Mouse (Mus musculus): ENCODE results near the gene Gm9573.

DNA sequence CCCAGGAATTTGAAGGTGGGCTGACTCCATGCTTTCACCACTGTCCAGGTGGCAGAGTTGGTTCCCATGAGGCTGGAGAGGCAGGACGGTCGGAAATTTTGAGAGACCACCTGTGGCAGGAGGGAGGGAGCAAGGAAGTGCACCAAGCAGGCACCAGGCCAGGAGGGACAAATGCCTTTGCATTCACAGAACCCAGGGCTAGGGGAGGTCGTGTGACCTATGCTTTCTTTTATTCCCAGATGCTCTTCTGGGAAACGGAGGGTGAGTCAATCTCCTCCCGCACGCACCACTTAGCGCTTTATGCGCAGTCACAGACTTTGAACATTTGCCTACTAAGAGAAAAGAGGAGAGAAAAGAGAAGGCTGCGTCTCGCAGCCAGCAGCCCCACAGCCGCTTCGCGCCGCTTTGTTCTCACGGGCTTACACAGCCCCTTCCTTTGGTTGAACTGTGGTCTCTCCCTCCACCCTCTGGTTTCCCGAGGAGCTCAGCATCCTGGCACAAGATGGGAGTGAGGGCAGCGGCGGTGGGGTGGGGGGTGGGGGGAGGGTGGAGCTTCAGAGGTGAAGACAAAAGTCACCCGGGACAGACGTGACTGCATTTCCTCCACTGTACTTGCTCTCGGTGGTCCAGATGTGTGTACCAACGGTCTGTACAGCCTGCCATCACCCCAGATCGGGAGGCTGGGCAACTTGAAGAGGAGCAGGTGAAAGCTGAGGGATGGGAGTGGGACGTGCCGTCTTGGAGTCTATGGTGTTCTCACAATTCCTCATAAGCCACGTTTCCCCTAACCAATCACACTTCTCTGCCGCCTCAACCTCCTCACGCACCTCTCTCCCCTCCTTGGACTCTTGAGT lies 57.1 kb downstream of the Gm9573 start:
- TF ChIP-seq CTCF (IDR thresholded peaks at IDR 0.05; ENCODE audit: borderline replicate concordance, insufficient read depth, low read depth, low read length) (no peak), POLR2A (IDR thresholded peaks at IDR 0.05; ENCODE audit: borderline replicate concordance, insufficient read depth, low read length) (no peak)

All from cerebellum, adult 2 months (tissue).